Mouse (Mus musculus) small intestine, adult 2 months (tissue): Measurements from ENCODE around the gene Rgs8.

ENCODE experiments used
- CTCF ChIP-seq: fragments of 200-500 bp; IDR thresholded peaks from 2 replicates; pipeline ENCODE4 v1.5.1; 2012; ENCODE audit warnings: low read depth, mild to moderate bottlenecking, control low read depth, inconsistent platforms, low read length, moderate library complexity, mixed read lengths; ENCODE audit not compliant: insufficient replicate concordance, insufficient read length; ENCODE audit errors: extremely low read depth
- POLR2A ChIP-seq: fragments of 200-500 bp; IDR thresholded peaks from 2 replicates; pipeline ENCODE4 v1.6.1; 2012; ENCODE audit warnings: low read depth, mild to moderate bottlenecking, control low read depth, inconsistent platforms, low read length, moderate library complexity

- no peak for TF ChIP-seq CTCF
- TF ChIP-seq POLR2A, result no peak
Measured at GRCm38 (mm10) chr1:153666236-153666635, 13.4 kb downstream of the Rgs8 start.
